Mouse (Mus musculus) thymus, adult 2 months (tissue): Measurements from ENCODE around the gene 1700012B09Rik.

Experiments
- CTCF ChIP-seq: fragments of 200-500 bp; IDR thresholded peaks from 2 replicates; pipeline ENCODE4 v1.5.1; 2012; ENCODE audit warnings: mild to moderate bottlenecking, control low read depth, low read length, moderate library complexity, borderline replicate concordance; ENCODE audit not compliant: control insufficient read depth, poor library complexity, insufficient read depth; ENCODE audit errors: extremely low read depth
- POLR2A ChIP-seq: fragments of 200-500 bp; IDR thresholded peaks from 2 replicates; pipeline ENCODE4 v1.6.1; 2012; ENCODE audit warnings: mild to moderate bottlenecking, low read length, control low read depth, moderate library complexity; ENCODE audit not compliant: control insufficient read depth, poor library complexity, insufficient read depth; ENCODE audit errors: extremely low read depth

DNA sequence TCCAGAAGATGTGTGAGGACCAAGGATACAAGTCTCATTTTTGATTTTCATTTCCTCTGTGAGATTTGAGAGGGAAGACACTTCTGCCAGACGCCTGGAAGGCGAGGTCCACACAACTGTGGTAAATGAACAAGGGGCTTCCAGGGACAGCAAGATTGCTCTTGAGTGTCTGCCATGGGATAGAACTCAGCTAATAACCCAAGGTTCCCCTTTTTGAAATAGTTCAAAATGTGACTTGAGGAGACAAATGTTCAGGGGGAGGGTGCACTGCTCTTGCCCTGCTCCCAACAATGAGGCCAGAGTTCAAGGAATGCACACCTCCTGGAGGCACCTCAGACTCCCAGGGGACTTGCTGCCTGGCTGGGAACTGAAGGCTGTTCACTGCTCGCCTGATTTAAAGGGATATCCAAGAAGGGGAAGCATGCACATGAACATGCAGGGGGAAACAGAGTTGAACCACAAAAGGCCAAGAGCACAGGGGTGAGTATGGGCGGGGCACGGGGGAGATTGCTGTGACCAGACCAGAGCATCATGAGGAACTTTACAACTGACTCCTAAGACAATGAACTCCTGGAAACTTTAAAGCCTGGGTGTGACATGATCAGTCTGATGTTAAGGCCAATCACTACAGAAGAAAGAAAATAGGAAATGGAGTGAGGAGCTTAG lies 45.9 kb downstream of the 1700012B09Rik start:
- no peak for TF ChIP-seq POLR2A
- no peak for TF ChIP-seq CTCF
